Mouse (Mus musculus): Measurements from ENCODE around the gene Axin2. TPM values are rescaled to one million over a fixed set of nuclear protein-coding genes. Genes with fewer than 3 reads are reported as not detected.
A peak's percentile ranks its signal among the peaks of the same experiment; 100 is the strongest.

Axin2 gene
- total and polyA plus RNA-seq, 2 experiments from 2014 or later = 0.90 to 2.8 TPM

DNA sequence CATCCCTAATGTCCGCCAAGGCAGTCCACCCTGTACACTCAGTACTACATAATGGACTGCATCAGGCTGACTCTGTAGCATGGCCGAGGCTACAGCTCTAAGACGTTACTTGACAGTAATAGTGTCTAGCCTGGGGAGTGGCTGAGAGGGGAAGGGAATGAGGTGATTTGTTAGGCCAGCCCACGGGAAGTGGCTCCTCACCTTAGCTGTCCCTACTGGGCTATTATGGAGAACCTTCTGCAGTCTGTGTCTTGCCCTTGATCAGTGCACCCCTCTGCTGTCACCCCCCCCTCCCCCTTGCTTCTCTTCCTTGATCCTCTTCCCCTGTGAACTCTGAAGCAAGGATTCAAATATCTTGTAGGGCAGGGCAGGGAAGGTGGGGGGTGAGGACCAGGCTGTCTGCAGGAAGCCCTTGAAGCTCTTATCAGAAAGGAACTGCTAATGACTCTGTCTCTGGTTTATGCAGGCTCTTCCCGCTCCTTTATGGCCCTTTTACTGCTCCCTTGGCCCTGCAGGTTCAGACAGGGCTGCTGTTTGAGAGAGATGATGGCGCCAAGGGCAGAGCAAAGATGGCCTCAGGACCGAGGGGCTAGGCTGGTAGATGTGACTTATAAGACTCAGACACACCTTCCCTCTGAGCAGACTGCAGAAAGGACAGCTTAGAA lies 13.4 kb upstream of the Axin2 start:
- no peak for DNase-seq (ENCODE audit: low spot score)
- Histone ChIP-seq H3K27ac (ENCODE audit: low read depth) (no peak overlapping the region), H3K27me3 (ENCODE audit: control insufficient read depth, insufficient read depth, low read length) (peaks cover 35% of the 10 kb centered on the region), H3K4me2 (ENCODE audit: low read depth, low read length) (no peak overlapping the region), H3K4me3 (ENCODE audit: low read depth, low read length) (no peak overlapping the region), H3K9me3 (replicated peaks; ENCODE audit: control insufficient read depth, low read length) (no peaks in the 10 kb centered on the region), H3K36me3 (replicated peaks; ENCODE audit: control insufficient read depth, insufficient read depth, low read length) (no peaks in the 10 kb centered on the region), H3K4me1 (ENCODE audit: control insufficient read depth, insufficient read depth) (peaks cover 18% of the 10 kb centered on the region), H3K9ac (replicated peaks; ENCODE audit: low read depth, low read length) (no peak overlapping the region)
- no peak for ATAC-seq (ENCODE audit: insufficient read depth, low read depth)
- TF ChIP-seq EP300 (IDR thresholded peaks at IDR 0.05; ENCODE audit: low read depth) (no peak), CTCF (IDR thresholded peaks at IDR 0.05; ENCODE audit: low read depth) (no peak)
- 49% methylated on average over 7 of the region's 7 CpGs for whole genome bisulfite sequencing

DNA sequence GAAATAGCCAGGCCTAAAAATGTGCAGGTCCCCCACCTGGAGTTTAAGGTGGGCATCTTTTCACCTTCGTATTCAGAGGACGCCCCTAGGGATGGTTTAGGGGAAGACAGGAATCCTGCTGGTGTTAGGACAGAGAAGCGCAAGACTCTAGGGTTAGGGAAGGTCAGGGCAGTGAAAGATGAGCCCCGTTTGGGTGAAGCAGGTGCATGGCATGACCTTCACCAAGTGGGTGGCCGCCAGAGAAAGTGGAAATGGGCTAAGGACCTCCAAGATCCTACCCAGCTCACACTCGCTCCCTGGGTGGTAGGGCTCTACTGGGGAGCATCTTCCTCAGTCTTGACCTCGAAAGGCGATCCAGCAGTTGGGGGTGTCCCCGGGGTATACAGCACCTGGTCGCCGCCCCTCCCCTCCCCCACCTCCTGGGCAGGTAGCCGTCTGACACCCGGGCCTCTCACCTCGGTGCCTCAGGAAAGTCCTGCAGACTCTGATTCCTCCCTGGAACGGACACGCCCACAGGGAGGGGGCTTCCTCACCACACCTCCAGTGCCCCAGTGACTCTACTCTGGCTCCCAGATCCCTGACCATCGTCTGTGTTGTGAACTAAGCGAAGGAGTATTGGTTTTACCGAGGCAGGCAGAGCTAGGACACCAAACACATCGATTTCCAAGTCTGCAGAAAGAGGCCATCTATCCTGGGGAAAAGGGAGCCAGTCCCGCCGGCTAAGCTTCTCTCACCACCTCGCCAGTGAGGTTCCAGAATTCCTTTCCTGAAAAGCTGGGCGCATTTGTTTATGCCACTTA lies 10.6 kb upstream of the Axin2 start:
- ATAC-seq (ENCODE audit: insufficient read depth, low read depth) = no peak
- H3K9ac ChIP-seq (replicated peaks; ENCODE audit: low read depth, low read length) = no peak overlapping the region
- DNase-seq (ENCODE audit: low spot score) = no peak
- no peaks in the 10 kb centered on the region for H3K36me3 ChIP-seq (replicated peaks; ENCODE audit: control insufficient read depth, insufficient read depth, low read length)
- no peak overlapping the region for H3K27ac ChIP-seq (ENCODE audit: low read depth)
- H3K4me3 ChIP-seq (ENCODE audit: low read depth, low read length) = peak overlapping the region; percentile 22
- peaks cover 18% of the 10 kb centered on the region for H3K4me1 ChIP-seq (ENCODE audit: control insufficient read depth, insufficient read depth)
- no peaks in the 10 kb centered on the region for H3K9me3 ChIP-seq (replicated peaks; ENCODE audit: control insufficient read depth, low read length)
- H3K4me2 ChIP-seq (ENCODE audit: low read depth, low read length) = peak overlapping the region; percentile 60
- WGBS = 6% methylated on average over 22 of the region's 24 CpGs
- TF ChIP-seq CTCF (IDR thresholded peaks at IDR 0.05; ENCODE audit: low read depth) = no peak
- TF ChIP-seq EP300 (IDR thresholded peaks at IDR 0.05; ENCODE audit: low read depth) = no peak
- H3K27me3 ChIP-seq (ENCODE audit: control insufficient read depth, insufficient read depth, low read length) = peaks cover 36% of the 10 kb centered on the region

DNA sequence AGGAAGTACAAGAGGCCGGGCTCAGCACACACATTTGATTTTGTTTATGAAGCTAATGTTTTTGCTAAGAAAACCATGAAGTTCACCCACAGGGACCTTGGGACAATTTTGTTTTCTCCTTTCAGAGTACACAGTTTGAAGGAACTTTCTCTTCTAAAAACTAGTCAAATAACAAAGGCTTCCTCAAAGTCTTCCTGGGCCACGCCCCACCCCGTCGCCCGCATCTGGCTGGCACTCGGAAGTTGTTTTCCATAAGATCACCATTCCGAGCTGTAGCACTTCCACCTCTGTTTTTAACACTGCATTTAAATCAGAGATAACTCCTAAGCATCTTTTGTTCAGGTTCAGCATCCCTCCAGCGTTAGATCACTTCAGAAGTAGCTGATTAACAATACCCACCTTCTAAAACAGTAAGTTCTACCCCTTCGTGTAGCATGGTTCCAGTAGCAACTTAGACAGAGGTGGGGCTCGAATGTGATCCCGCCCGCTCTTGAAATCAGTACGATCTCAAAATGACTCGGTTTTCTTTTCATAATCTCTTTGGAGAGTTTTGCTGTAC lies 9.7 kb upstream of the Axin2 start:
- peaks cover 18% of the 10 kb centered on the region for H3K4me1 ChIP-seq (ENCODE audit: control insufficient read depth, insufficient read depth)
- H3K27me3 ChIP-seq (ENCODE audit: control insufficient read depth, insufficient read depth, low read length) = peaks cover 36% of the 10 kb centered on the region
- no peak overlapping the region for H3K9ac ChIP-seq (replicated peaks; ENCODE audit: low read depth, low read length)
- peak overlapping the region; percentile 60 for H3K4me2 ChIP-seq (ENCODE audit: low read depth, low read length)
- no peak overlapping the region for H3K27ac ChIP-seq (ENCODE audit: low read depth)
- TF ChIP-seq EP300 (IDR thresholded peaks at IDR 0.05; ENCODE audit: low read depth) = no peak
- no peak for TF ChIP-seq CTCF (IDR thresholded peaks at IDR 0.05; ENCODE audit: low read depth)
- ATAC-seq (ENCODE audit: insufficient read depth, low read depth) (no peak), DNase-seq (ENCODE audit: low spot score) (no peak)
- peak overlapping the region; percentile 22 for H3K4me3 ChIP-seq (ENCODE audit: low read depth, low read length)
- H3K36me3 ChIP-seq (replicated peaks; ENCODE audit: control insufficient read depth, insufficient read depth, low read length) = no peaks in the 10 kb centered on the region
- no peaks in the 10 kb centered on the region for H3K9me3 ChIP-seq (replicated peaks; ENCODE audit: control insufficient read depth, low read length)
- 4% methylated on average over 14 of the region's 14 CpGs for WGBS

DNA sequence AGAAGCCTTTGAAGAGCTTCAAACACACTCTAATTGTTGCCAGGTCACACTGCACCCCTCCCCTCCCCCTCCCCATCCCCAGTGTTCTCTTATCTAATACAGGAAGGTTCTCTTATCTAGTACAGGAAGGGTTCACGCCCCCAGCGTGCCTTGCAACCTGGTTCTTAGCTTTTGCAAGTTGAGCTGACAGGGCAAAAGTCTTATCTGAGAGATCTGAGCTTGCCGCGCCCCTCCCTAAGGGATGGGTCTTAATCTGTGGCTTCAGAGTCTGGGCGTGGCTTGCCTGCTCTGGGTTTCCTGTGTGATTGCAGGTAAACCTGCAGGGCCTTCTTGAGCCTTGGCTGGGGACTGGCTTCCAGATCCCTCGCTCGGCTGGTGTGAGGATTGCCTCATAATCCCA lies 9.2 kb upstream of the Axin2 start:
- Histone ChIP-seq H3K27ac (ENCODE audit: low read depth) (no peak overlapping the region), H3K9me3 (replicated peaks; ENCODE audit: control insufficient read depth, low read length) (no peaks in the 10 kb centered on the region), H3K36me3 (replicated peaks; ENCODE audit: control insufficient read depth, insufficient read depth, low read length) (no peaks in the 10 kb centered on the region), H3K4me2 (ENCODE audit: low read depth, low read length) (peak overlapping the region; percentile 60; the same call in 1 of the 2 replicates), H3K4me1 (ENCODE audit: control insufficient read depth, insufficient read depth) (peaks cover 18% of the 10 kb centered on the region), H3K9ac (replicated peaks; ENCODE audit: low read depth, low read length) (no peak overlapping the region), H3K27me3 (ENCODE audit: control insufficient read depth, insufficient read depth, low read length) (peaks cover 36% of the 10 kb centered on the region), H3K4me3 (ENCODE audit: low read depth, low read length) (no peak overlapping the region)
- TF ChIP-seq EP300 (IDR thresholded peaks at IDR 0.05; ENCODE audit: low read depth) (no peak), CTCF (IDR thresholded peaks at IDR 0.05; ENCODE audit: low read depth) (no peak)
- no peak for DNase-seq (ENCODE audit: low spot score)
- WGBS = 31% methylated on average over 7 of the region's 7 CpGs
- ATAC-seq (ENCODE audit: insufficient read depth, low read depth) = no peak

DNA sequence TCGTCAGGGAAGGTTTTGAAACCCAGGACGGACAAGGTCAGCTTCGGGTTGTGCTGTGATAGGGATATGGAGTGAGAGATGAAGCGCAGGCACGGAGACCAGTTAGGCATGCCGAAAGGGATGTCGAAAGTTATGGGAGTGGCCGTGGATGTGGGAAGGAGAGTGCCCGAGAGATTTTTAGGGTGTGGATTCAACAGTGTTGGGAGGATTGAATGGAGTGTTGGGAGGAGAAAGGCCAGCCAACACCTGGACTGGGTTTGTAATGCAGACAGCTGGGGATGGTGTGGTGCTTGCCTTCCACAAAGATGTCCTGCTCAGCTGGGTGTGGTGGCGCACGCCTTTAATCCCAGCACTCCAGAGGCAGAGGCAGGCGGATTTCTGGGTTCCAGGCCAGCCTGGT lies 8.0 kb upstream of the Axin2 start:
- 85% methylated on average over 12 of the region's 12 CpGs for WGBS
- peaks cover 31% of the 10 kb centered on the region for H3K27me3 ChIP-seq (ENCODE audit: control insufficient read depth, insufficient read depth, low read length)
- TF ChIP-seq CTCF (IDR thresholded peaks at IDR 0.05; ENCODE audit: low read depth) (no peak), EP300 (IDR thresholded peaks at IDR 0.05; ENCODE audit: low read depth) (no peak)
- no peak overlapping the region for H3K9ac ChIP-seq (replicated peaks; ENCODE audit: low read depth, low read length)
- H3K27ac ChIP-seq (ENCODE audit: low read depth) = no peak overlapping the region
- peaks cover 18% of the 10 kb centered on the region for H3K4me1 ChIP-seq (ENCODE audit: control insufficient read depth, insufficient read depth)
- H3K9me3 ChIP-seq (replicated peaks; ENCODE audit: control insufficient read depth, low read length) = no peaks in the 10 kb centered on the region
- no peaks in the 10 kb centered on the region for H3K36me3 ChIP-seq (replicated peaks; ENCODE audit: control insufficient read depth, insufficient read depth, low read length)
- H3K4me2 ChIP-seq (ENCODE audit: low read depth, low read length) = no peak overlapping the region
- DNase-seq (ENCODE audit: low spot score) = no peak
- no peak for ATAC-seq (ENCODE audit: insufficient read depth, low read depth)
- no peak overlapping the region for H3K4me3 ChIP-seq (ENCODE audit: low read depth, low read length)

Data from heart, postnatal 0 days (tissue).